Mouse (Mus musculus): Measurements from ENCODE around the gene Arpc2.

The Arpc2 gene

DNA sequence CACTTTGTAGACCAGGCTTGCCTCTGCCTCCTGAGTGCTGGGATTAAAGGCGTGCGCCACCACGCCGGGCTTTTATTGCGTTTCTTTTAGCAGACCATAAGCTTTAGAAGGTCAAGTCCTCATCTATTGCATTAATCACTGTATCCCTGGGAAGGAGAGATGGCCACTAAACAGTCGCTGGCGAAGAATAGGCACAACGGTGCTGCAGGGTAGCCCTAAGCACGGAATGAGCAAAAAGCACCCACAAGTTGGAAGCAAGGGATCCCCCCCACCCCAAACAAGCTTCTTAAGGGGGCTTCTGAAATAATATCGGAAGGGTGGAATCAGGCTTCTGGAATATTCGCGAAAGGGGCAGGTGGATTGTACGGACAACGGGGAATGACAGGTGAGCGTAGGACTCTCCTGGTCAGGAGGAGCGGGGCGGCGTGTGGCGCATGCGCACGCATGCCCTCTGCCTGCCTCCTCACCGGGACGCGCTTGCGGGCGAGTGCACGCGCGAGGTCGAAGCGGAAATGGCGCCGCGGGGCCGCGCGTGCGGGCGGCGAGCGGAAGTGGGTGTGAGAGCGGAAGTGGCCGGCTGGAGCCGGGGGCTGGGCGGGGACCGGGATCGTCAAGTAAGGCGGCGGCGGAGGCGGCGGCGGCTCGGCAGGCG, at the start of gene Arpc2:
Gene Arpc2, plus strand, starts transcription at position 147 of the 652 bp plus-strand sequence.
- DNase-seq = peak; percentile 98

- no peak for DNase-seq
These were observed 45.4 kb upstream of the Arpc2 start for GRCm38 (mm10) chr1:74190471-74190870.

- no peak for DNase-seq
These were observed 43.2 kb upstream of the Arpc2 start for GRCm38 (mm10) chr1:74192711-74193110.

- DNase-seq = no peak
These were observed 41.4 kb upstream of the Arpc2 start, which contains the start of gene Cxcr1 for GRCm38 (mm10) chr1:74194445-74194844. Cxcr1 (minus strand) TSS chr1:74194631.

DNA sequence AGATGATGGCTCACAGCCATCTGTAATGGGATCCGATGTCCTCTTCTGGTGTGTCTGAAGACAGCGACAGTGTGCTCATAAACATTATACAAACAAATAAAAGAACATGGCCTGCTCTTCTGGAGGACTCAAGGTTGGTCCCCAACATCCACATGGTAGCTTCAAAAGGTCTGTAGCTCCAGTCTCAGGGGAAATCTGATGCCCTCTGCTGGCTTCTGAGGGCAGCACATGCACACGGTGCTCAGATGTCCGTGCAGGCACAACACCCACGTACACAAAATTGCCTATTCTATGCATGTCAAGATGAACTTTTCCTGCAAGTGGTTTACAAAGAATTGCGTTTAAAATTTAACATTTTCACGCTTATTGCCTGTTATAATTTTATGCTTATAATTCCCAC, 39.9 kb upstream of the Arpc2 start:
- DNase-seq = peak; percentile 35

DNA sequence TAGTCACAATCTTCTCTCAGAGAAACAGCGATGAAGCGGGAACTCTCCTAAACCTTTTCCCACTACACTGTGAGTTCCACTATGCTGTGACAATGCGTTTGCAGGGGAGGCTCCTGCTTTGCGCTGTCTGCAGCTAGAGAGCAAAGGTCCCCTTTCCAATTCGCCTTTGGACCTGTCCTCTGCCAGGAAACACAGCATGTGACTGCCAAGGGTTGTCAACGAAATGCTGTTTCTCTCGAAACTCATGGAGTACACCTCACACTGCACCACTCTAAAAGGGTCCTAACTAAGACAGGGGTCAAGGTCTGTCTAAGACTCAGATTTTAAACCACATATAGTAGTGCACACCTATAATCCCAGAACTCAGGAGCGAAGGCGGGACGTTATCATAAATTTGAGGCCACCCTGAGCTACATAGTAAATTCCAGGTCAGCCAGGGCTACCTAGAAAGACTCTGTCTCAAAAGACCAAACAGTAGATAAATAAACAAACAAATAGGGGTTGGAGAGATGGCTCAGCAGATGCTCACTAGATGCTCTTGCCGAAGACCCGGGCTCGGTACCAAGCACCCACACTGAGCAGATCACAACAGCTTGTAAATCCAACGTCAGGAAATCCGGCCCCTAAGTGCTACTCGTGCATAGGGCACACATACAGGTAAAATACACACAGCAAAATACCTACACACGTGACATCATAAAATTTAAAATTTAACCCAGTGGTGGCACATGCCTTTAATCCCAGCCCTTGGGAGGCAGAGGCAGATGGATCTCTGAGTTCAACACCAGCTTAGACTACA, 39.1 kb upstream of the Arpc2 start:
- no peak for DNase-seq

- DNase-seq = no peak
These were observed 38.0 kb upstream of the Arpc2 start for GRCm38 (mm10) chr1:74197726-74198470.

DNA sequence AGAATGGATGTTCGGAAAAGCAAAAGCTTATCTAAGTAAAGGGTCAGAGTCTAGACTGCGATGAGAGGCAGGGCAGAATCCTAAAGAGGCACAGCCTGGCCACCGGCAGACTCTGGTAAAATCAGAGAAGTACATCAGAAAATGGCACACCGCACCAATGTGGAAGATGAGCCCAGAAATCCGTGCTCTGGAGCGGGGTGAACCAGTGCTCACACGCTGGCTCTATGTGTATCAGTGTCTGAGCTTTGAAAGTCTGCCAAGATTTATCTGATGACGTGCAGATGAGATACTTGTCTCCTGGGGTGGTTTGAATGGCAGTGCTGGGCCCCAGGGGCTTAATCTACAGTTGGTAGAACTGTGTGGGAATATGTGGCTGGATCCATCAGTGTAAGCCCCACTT, 36.8 kb upstream of the Arpc2 start:
- DNase-seq = no peak

GRCm38 (mm10) chr1:74201048-74201844, 34.6 kb upstream of the Arpc2 start:
- DNase-seq = no peak

DNA sequence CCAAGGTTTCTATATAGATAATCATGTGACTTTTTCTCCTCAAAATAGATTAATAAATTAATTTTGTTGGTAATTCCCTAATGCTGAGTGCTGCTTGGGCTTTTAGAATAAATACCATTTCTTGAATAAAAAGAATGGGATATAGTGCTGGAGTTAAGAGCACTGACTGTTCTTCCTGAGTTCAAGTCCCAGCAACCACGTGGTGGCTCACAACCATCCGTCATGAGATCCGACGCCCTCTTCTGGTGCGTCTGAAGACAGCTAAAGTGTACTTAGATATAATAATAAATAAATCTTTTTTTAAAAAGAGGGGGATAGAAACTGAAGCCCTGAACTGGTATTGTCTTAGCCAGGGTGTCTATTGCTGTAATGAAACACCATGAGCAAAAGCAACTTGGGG, 32.4 kb upstream of the Arpc2 start:
- DNase-seq = no peak

GRCm38 (mm10) chr1:74205881-74206280, 30.0 kb upstream of the Arpc2 start:
- DNase-seq = peak; percentile 38

GRCm38 (mm10) chr1:74206642-74207041, 29.2 kb upstream of the Arpc2 start:
- no peak for DNase-seq

DNA sequence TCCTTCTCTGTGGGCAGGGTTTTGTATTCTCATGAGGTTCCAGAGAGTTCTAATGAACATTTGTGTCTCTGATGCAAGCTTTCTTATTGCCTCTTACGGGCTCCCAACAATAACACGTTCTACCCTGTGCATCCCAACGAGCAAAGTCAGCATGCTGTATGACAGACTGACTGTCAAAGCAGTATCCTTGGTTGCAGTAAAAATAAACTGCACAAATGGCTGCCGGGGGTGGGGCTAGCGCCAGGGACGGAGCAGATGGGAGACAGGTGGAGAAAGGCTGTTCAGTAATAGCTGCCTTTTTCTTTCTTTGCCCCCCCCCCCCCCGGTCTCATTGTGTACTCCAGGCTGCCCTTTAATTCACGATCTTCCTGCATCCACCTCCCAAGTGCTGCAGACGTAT, 28.0 kb upstream of the Arpc2 start:
- no peak for DNase-seq

DNA sequence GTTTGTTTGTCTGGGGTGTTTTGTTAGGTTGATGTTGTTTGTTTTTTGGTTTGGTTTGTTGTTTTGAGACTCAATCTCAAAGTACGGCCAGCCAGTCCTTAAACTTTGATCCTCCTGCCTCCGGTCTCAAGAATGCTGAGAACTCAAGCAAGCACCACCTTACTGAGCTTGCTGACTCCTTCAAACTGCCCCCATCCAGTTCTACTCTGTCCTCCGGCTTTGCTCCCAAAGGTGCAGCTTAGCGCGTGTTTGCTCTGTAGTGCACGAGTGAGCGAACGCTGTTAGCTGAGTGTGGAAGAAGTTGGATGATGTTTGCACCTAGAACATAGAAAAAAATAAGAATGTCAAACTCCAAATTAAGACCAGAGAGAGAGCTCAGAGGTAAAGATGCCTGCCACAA, 26.9 kb upstream of the Arpc2 start:
- no peak for DNase-seq

DNA sequence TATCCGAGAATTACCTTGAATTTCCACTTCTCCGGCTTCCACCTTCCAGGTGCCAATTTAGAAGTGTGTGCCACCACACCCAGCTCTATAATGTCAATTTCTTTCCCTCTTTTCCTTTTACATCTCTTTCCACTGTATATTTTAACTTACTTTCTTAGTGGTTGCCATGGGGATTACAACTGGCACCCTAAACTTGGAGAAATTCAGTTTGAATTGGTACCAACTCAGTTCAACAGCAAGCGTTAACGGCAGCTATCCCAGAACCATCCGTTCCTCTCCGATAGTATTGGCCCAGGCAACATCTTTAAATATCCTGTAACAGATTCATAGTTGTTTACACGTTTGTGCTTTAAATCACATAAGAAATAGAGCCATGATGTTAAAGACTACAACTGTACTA, 16.0 kb upstream of the Arpc2 start:
- DNase-seq = no peak

DNA sequence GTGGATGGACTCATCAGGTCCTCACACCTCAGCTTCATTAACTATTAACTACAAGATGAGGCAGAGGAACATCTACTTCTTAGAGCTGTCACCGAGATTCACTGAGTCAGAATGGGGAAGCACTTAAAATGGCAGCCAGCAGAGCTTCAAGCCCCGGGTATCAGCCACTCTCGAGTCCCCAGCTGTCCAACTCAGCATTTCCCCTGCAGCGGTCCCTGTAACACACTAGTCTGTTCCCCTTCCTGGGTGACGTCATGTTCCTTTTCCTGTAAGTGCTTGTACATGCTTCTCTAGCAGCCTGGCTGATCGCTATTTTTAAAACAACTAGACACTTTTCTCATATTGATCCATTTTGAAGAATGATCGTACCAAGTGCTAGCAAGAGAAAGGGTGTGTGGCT, 8.6 kb upstream of the Arpc2 start:
- peak; percentile 67 for DNase-seq

DNA sequence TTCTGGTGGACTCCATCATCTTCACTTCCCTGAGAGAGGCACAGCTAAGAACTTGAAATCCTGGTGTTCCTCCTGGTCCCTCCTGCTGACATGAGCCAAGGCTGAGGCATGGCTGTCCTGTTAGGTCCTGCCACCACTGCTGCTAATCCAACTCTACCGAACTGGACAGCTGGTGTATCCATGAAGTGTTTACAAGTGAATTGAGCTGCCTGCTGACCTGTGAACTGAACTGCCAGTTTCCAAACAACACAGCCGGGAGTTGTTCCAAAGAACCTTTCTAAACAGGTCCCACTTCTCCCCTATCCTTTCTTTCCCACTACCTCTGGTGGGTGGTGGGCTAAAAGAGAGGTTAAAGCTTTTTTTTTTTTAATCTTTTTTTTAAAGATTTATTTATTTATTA, 5.9 kb upstream of the Arpc2 start:
- no peak for DNase-seq

- DNase-seq = no peak
These were observed 4.9 kb upstream of the Arpc2 start for GRCm38 (mm10) chr1:74230992-74231391.

- peak; percentile 59 for DNase-seq
These were observed 870 bp downstream of the Arpc2 start for GRCm38 (mm10) chr1:74236590-74237317.

GRCm38 (mm10) chr1:74237671-74238070, 1.8 kb downstream of the Arpc2 start:
- no peak for DNase-seq

- no peak for DNase-seq
These were observed 2.3 kb downstream of the Arpc2 start for GRCm38 (mm10) chr1:74238136-74238535.

DNA sequence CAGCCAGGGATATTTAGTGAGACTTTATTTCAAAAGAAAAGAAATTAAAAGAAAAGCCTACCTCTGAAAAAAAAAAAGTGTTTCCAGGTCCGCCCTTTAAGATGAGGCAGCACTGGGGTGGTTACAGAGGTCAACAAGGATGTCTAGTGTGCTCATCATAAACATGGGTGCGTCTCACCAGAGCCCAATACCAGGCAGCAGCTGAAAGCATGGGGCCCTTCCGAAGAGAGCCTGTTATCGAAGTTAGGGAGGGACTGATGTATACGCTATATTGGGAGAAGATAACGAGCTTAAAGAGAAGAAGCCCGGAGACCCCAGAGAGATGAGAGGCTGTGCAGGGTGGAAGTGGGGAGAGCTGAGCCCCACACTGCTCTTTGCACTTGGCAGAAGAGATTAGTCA, 3.3 kb downstream of the Arpc2 start:
- no peak for DNase-seq
